Mouse (Mus musculus): ENCODE data around the gene Mrps34. TPM values are rescaled to one million over a fixed set of nuclear protein-coding genes. Genes with fewer than 3 reads are reported as not detected.
"Not testable (repeated sequence)": the region's sequence is repeated elsewhere in the genome, so short reads cannot be mapped to it uniquely, and the experiment has no call there.

Mrps34 gene
- polyA plus RNA-seq, 1 experiment from 2014 or later = 82.3 TPM

DNA sequence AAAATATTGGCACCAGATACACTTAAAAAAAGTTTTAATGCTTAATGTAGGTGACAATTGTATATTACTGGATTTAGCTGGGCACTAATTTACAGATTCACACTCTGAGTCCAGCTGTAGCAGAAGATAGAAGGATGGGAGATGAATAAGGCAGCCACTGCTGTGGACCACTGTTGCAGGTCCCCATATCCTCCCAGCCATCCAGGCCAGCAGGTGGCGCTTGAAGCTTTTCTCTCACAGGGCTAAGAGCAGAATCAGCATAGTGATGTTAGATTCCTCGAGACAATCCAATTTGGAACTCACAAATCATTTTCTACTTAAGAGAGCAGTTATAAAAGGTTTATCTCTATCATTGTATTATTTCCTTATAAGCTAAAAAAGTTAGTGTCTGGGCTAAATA is 47.5 kb downstream of the Mrps34 start:
- not testable (repeated sequence) for H3K4me2 ChIP-seq (ENCODE audit: low read depth, severe bottlenecking); H3K27ac ChIP-seq (replicated peaks; ENCODE audit: low read depth, low read length); ATAC-seq (ENCODE audit: insufficient number of reproducible peaks, low FRiP score, low TSS enrichment, low read depth); H3K4me3 ChIP-seq (ENCODE audit: low read depth, low read length); H3K9ac ChIP-seq (ENCODE audit: low read length); H3K27me3 ChIP-seq (ENCODE audit: control insufficient read depth, insufficient read depth, low read length); H3K9me3 ChIP-seq (ENCODE audit: control insufficient read depth, low read length); DNase-seq (ENCODE audit: low spot score); H3K4me1 ChIP-seq (ENCODE audit: control insufficient read depth, insufficient read depth, low read length)
- peaks cover 13% of the 10 kb centered on the region for H3K36me3 ChIP-seq (ENCODE audit: control insufficient read depth, insufficient read depth, low read length)
- WGBS = 19% methylated on average over 2 of the region's 2 CpGs

GRCm38 (mm10) chr17:24943036-24943435 is 48.1 kb downstream of the Mrps34 start:
- no peak overlapping the region for H3K4me2 ChIP-seq (ENCODE audit: low read depth, severe bottlenecking)
- no peak overlapping the region for H3K4me3 ChIP-seq (ENCODE audit: low read depth, low read length)
- DNase-seq (ENCODE audit: low spot score) (no peak), ATAC-seq (ENCODE audit: insufficient number of reproducible peaks, low FRiP score, low TSS enrichment, low read depth) (no peak)
- H3K9ac ChIP-seq (ENCODE audit: low read length) = no peak overlapping the region
- H3K36me3 ChIP-seq (ENCODE audit: control insufficient read depth, insufficient read depth, low read length) = peaks cover 17% of the 10 kb centered on the region
- H3K9me3 ChIP-seq (ENCODE audit: control insufficient read depth, low read length) = no peaks in the 10 kb centered on the region
- no peak overlapping the region for H3K27ac ChIP-seq (replicated peaks; ENCODE audit: low read depth, low read length)
- 88% methylated on average over 7 of the region's 7 CpGs for WGBS
- no peaks in the 10 kb centered on the region for H3K27me3 ChIP-seq (ENCODE audit: control insufficient read depth, insufficient read depth, low read length)
- H3K4me1 ChIP-seq (ENCODE audit: control insufficient read depth, insufficient read depth, low read length) = no peaks in the 10 kb centered on the region

GRCm38 (mm10) chr17:24943589-24943988 is 48.7 kb downstream of the Mrps34 start:
- not testable (repeated sequence) for H3K27ac ChIP-seq (replicated peaks; ENCODE audit: low read depth, low read length); H3K4me1 ChIP-seq (ENCODE audit: control insufficient read depth, insufficient read depth, low read length); H3K27me3 ChIP-seq (ENCODE audit: control insufficient read depth, insufficient read depth, low read length); H3K4me2 ChIP-seq (ENCODE audit: low read depth, severe bottlenecking); DNase-seq (ENCODE audit: low spot score); H3K4me3 ChIP-seq (ENCODE audit: low read depth, low read length); H3K9me3 ChIP-seq (ENCODE audit: control insufficient read depth, low read length); ATAC-seq (ENCODE audit: insufficient number of reproducible peaks, low FRiP score, low TSS enrichment, low read depth); H3K9ac ChIP-seq (ENCODE audit: low read length)
- peaks cover 17% of the 10 kb centered on the region for H3K36me3 ChIP-seq (ENCODE audit: control insufficient read depth, insufficient read depth, low read length)
- 93% methylated on average over 1 of the region's 1 CpGs for WGBS

Other genes starting within 250 kb of the Mrps34 start
- 59.3 and 60.4 TPM in 2 replicates for gene Slc9a3r2, start 244.8 kb upstream of the Mrps34 start, polyA plus RNA-seq (2014; fragmentation: Nextera tagmentation; extraction: Ambion mirVana)
- gene Npw, start 236.7 kb upstream of the Mrps34 start, polyA plus RNA-seq (2014; fragmentation: Nextera tagmentation; extraction: Ambion mirVana) = 0.31 and 0.54 TPM in 2 replicates
- gene Zfp598, start 225.4 kb upstream of the Mrps34 start, polyA plus RNA-seq (2014; fragmentation: Nextera tagmentation; extraction: Ambion mirVana) = 36.3 and 42.0 TPM in 2 replicates
- 6.6 and 6.9 TPM in 2 replicates for gene Syngr3, start 205.2 kb upstream of the Mrps34 start, polyA plus RNA-seq (2014; fragmentation: Nextera tagmentation; extraction: Ambion mirVana)
- gene Gfer, start 199.0 kb upstream of the Mrps34 start, polyA plus RNA-seq (2014; fragmentation: Nextera tagmentation; extraction: Ambion mirVana) = 53.0 and 63.3 TPM in 2 replicates
- gene Noxo1, start 198.9 kb upstream of the Mrps34 start, polyA plus RNA-seq (2014; fragmentation: Nextera tagmentation; extraction: Ambion mirVana) = 1.5 and 1.7 TPM in 2 replicates
- gene Tbl3, start 187.5 kb upstream of the Mrps34 start, polyA plus RNA-seq (2014; fragmentation: Nextera tagmentation; extraction: Ambion mirVana) = 120 and 121 TPM in 2 replicates
- gene Rnf151, start 177.1 kb upstream of the Mrps34 start, polyA plus RNA-seq (2014; fragmentation: Nextera tagmentation; extraction: Ambion mirVana) = 0.16 TPM in 1 of 2 replicates, not detected in the other
- 1,548 and 1,633 TPM in 2 replicates for gene Rps2, start 177.0 kb upstream of the Mrps34 start, polyA plus RNA-seq (2014; fragmentation: Nextera tagmentation; extraction: Ambion mirVana)
- gene Ndufb10, start 170.6 kb upstream of the Mrps34 start, polyA plus RNA-seq (2014; fragmentation: Nextera tagmentation; extraction: Ambion mirVana) = 211 and 216 TPM in 2 replicates
- gene Rpl3l, start 167.3 kb upstream of the Mrps34 start, polyA plus RNA-seq (2014; fragmentation: Nextera tagmentation; extraction: Ambion mirVana) = not detected in 2 replicates
- gene Msrb1, start 158.5 kb upstream of the Mrps34 start, polyA plus RNA-seq (2014; fragmentation: Nextera tagmentation; extraction: Ambion mirVana) = 24.9 and 27.0 TPM in 2 replicates
- gene Hs3st6, start 142.1 kb upstream of the Mrps34 start, polyA plus RNA-seq (2014; fragmentation: Nextera tagmentation; extraction: Ambion mirVana) = 3.1 and 3.4 TPM in 2 replicates
- gene Meiob, start 90.8 kb upstream of the Mrps34 start, polyA plus RNA-seq (2014; fragmentation: Nextera tagmentation; extraction: Ambion mirVana) = not detected in 2 replicates
- gene Hagh, start 55.0 kb upstream of the Mrps34 start, polyA plus RNA-seq (2014; fragmentation: Nextera tagmentation; extraction: Ambion mirVana) = 27.2 and 28.8 TPM in 2 replicates
- 16.6 and 18.5 TPM in 2 replicates for gene Fahd1, start 44.8 kb upstream of the Mrps34 start, polyA plus RNA-seq (2014; fragmentation: Nextera tagmentation; extraction: Ambion mirVana)
- gene Igfals, start 29.1 kb upstream of the Mrps34 start, polyA plus RNA-seq (2014; fragmentation: Nextera tagmentation; extraction: Ambion mirVana) = 0.24 and 0.47 TPM in 2 replicates
- gene Nubp2, start 8.8 kb upstream of the Mrps34 start, polyA plus RNA-seq (2014; fragmentation: Nextera tagmentation; extraction: Ambion mirVana) = 65.1 and 66.0 TPM in 2 replicates
- gene Spsb3, start 8.5 kb upstream of the Mrps34 start, polyA plus RNA-seq (2014; fragmentation: Nextera tagmentation; extraction: Ambion mirVana) = 36.8 and 42.1 TPM in 2 replicates
- gene Eme2, start within 50 bp of the Mrps34 start, polyA plus RNA-seq (2014; fragmentation: Nextera tagmentation; extraction: Ambion mirVana) = 20.5 and 20.8 TPM in 2 replicates
- 51.5 and 53.0 TPM in 2 replicates for gene Nme3, start 1.4 kb downstream of the Mrps34 start, polyA plus RNA-seq (2014; fragmentation: Nextera tagmentation; extraction: Ambion mirVana)
- 31.0 and 32.0 TPM in 2 replicates for gene Mapk8ip3, start 41.9 kb downstream of the Mrps34 start, polyA plus RNA-seq (2014; fragmentation: Nextera tagmentation; extraction: Ambion mirVana)
- 201 and 259 TPM in 2 replicates for gene Jpt2, start 65.6 kb downstream of the Mrps34 start, polyA plus RNA-seq (2014; fragmentation: Nextera tagmentation; extraction: Ambion mirVana)
- gene Cramp1l, start 120.7 kb downstream of the Mrps34 start, polyA plus RNA-seq (2014; fragmentation: Nextera tagmentation; extraction: Ambion mirVana) = 13.0 and 14.6 TPM in 2 replicates
- gene Ift140, start 121.0 kb downstream of the Mrps34 start, polyA plus RNA-seq (2014; fragmentation: Nextera tagmentation; extraction: Ambion mirVana) = 21.0 and 24.0 TPM in 2 replicates
- 9.7 and 10.8 TPM in 2 replicates for gene Tmem204, start 188.5 kb downstream of the Mrps34 start, polyA plus RNA-seq (2014; fragmentation: Nextera tagmentation; extraction: Ambion mirVana)
- 28.8 and 35.8 TPM in 2 replicates for gene Telo2, start 220.9 kb downstream of the Mrps34 start, polyA plus RNA-seq (2014; fragmentation: Nextera tagmentation; extraction: Ambion mirVana)
- 0.17 TPM in 1 of 2 replicates, not detected in the other for gene Ptx4, start 225.6 kb downstream of the Mrps34 start, polyA plus RNA-seq (2014; fragmentation: Nextera tagmentation; extraction: Ambion mirVana)
- 20.6 and 21.0 TPM in 2 replicates for gene Clcn7, start 238.3 kb downstream of the Mrps34 start, polyA plus RNA-seq (2014; fragmentation: Nextera tagmentation; extraction: Ambion mirVana)

Measured in limb, embryonic 11.5 days (tissue).